In genomic region chr8:94444480-94444879, GRCm38 (mm10) we compare ENCODE assay signal across 24 mouse cellular contexts. TPM values are rescaled to one million over a fixed set of nuclear protein-coding genes. Genes with fewer than 3 reads are reported as not detected.
"Had no signal": no experiment of that assay in that cellular context is flagged by ENCODE, and none has a peak within 500 bp of the region (broad histone marks: within the 10 kb centered on the region; RNA-seq: fewer than 3 reads in every experiment).

No protein-coding gene starts in this region.

- H3K4me1 ChIP-seq: heart, embryonic 10.5 days; heart, embryonic 12.5 days; hindbrain, embryonic 12.5 days; intestine, embryonic 15.5 days; limb, embryonic 12.5 days; liver, embryonic 13.5 days had no signal

- ATAC-seq: hindbrain, embryonic 16.5 days; inflammation-experienced regulatory T-cells, adult 6 months; intestine, embryonic 15.5 days; intestine, postnatal 0 days had no signal

- H3K27me3 ChIP-seq: hindbrain, embryonic 12.5 days; intestine, embryonic 15.5 days; limb, embryonic 12.5 days had no signal

- H3K4me3 ChIP-seq: heart, embryonic 10.5 days; heart, embryonic 12.5 days; hindbrain, embryonic 12.5 days; intestine, embryonic 15.5 days; layer of hippocampus, adult 2 months; left cerebral cortex, adult 2 months; limb, embryonic 10.5 days; limb, embryonic 12.5 days; liver, embryonic 13.5 days had no signal

- H3K27ac ChIP-seq: heart, embryonic 10.5 days; hindbrain, embryonic 12.5 days; hindbrain, embryonic 14.5 days; intestine, embryonic 15.5 days; layer of hippocampus, adult 2 months; left cerebral cortex, adult 2 months; limb, embryonic 10.5 days; limb, embryonic 12.5 days; liver, embryonic 13.5 days had no signal

- H3K9me3 ChIP-seq: heart, embryonic 10.5 days; heart, embryonic 12.5 days; hindbrain, embryonic 12.5 days; intestine, embryonic 15.5 days; limb, embryonic 10.5 days; limb, embryonic 12.5 days; liver, embryonic 13.5 days had no signal

- DNase-seq: gastrocnemius, postnatal 14 days; gastrocnemius, postnatal 36 days; heart, adult 18-20 months; heart, postnatal 10 days; kidney, adult 18-20 months; kidney, adult 8-10 months; kidney, postnatal 10 days; kidney, postnatal 25 days; kidney, postnatal 4 days; liver; liver, embryonic 13.5 days had no signal

- H3K9ac ChIP-seq: heart, embryonic 12.5 days; hindbrain, embryonic 12.5 days; hindbrain, embryonic 14.5 days; intestine, embryonic 15.5 days; limb, embryonic 12.5 days; liver, embryonic 13.5 days had no signal

- H3K36me3 ChIP-seq: heart, embryonic 10.5 days; heart, embryonic 12.5 days; hindbrain, embryonic 12.5 days; intestine, embryonic 15.5 days; limb, embryonic 10.5 days; limb, embryonic 12.5 days; liver, embryonic 13.5 days had no signal

- H3K4me2 ChIP-seq: heart, embryonic 12.5 days; hindbrain, embryonic 12.5 days; hindbrain, embryonic 14.5 days; intestine, embryonic 15.5 days; limb, embryonic 12.5 days; liver, embryonic 11.5 days; liver, embryonic 13.5 days had no signal

RNA-seq across cellular contexts. Expression of gene Nlrc5, which starts 10.3 kb away (rescaled TPM):
- polyA plus RNA-seq: heart, embryonic 10.5 days; limb, embryonic 10.5 days; liver, embryonic 11.5 days had no signal
